Mouse (Mus musculus): ENCODE data around the gene Olfr560. TPM values are rescaled to one million over a fixed set of nuclear protein-coding genes. Genes with fewer than 3 reads are reported as not detected.

Olfr560 gene
- polyA plus RNA-seq, 1 experiment from 2014 or later, result not detected

Other genes starting within 250 kb of the Olfr560 start
- not detected in 2 replicates for gene Olfr547, start 224.6 kb downstream of the Olfr560 start, polyA plus RNA-seq (2014; fragmentation: Nextera tagmentation; extraction: Ambion mirVana)
- gene Olfr548-ps1, start 218.5 kb downstream of the Olfr560 start, polyA plus RNA-seq (2014; fragmentation: Nextera tagmentation; extraction: Ambion mirVana), result not detected in 2 replicates
- gene Olfr549, start 209.5 kb downstream of the Olfr560 start, polyA plus RNA-seq (2014; fragmentation: Nextera tagmentation; extraction: Ambion mirVana), result not detected in 2 replicates
- gene Trim21, start 193.9 kb downstream of the Olfr560 start, polyA plus RNA-seq (2014; fragmentation: Nextera tagmentation; extraction: Ambion mirVana), result 0.61 TPM in 1 of 2 replicates, not detected in the other
- gene Olfr550, start 187.9 kb downstream of the Olfr560 start, polyA plus RNA-seq (2014; fragmentation: Nextera tagmentation; extraction: Ambion mirVana), result not detected in 2 replicates
- not detected in 2 replicates for gene Olfr551, start 167.5 kb downstream of the Olfr560 start, polyA plus RNA-seq (2014; fragmentation: Nextera tagmentation; extraction: Ambion mirVana)
- gene Olfr552, start 161.6 kb downstream of the Olfr560 start, polyA plus RNA-seq (2014; fragmentation: Nextera tagmentation; extraction: Ambion mirVana), result not detected in 2 replicates
- gene Olfr553, start 141.1 kb downstream of the Olfr560 start, polyA plus RNA-seq (2014; fragmentation: Nextera tagmentation; extraction: Ambion mirVana), result not detected in 2 replicates
- not detected in 2 replicates for gene Olfr554, start 120.9 kb downstream of the Olfr560 start, polyA plus RNA-seq (2014; fragmentation: Nextera tagmentation; extraction: Ambion mirVana)
- not detected in 2 replicates for gene Olfr555, start 100.5 kb downstream of the Olfr560 start, polyA plus RNA-seq (2014; fragmentation: Nextera tagmentation; extraction: Ambion mirVana)
- not detected in 2 replicates for gene Olfr556, start 94.5 kb downstream of the Olfr560 start, polyA plus RNA-seq (2014; fragmentation: Nextera tagmentation; extraction: Ambion mirVana)
- 6.5 and 8.1 TPM in 2 replicates for gene Trim68, start 72.0 kb downstream of the Olfr560 start, polyA plus RNA-seq (2014; fragmentation: Nextera tagmentation; extraction: Ambion mirVana)
- gene Olfr557, start 63.5 kb downstream of the Olfr560 start, polyA plus RNA-seq (2014; fragmentation: Nextera tagmentation; extraction: Ambion mirVana), result not detected in 2 replicates
- not detected in 2 replicates for gene Olfr558, start 57.2 kb downstream of the Olfr560 start, polyA plus RNA-seq (2014; fragmentation: Nextera tagmentation; extraction: Ambion mirVana)
- gene Olfr33, start 40.3 kb downstream of the Olfr560 start, polyA plus RNA-seq (2014; fragmentation: Nextera tagmentation; extraction: Ambion mirVana), result not detected in 2 replicates
- gene Olfr559, start 31.9 kb downstream of the Olfr560 start, polyA plus RNA-seq (2014; fragmentation: Nextera tagmentation; extraction: Ambion mirVana), result not detected in 2 replicates
- not detected in 2 replicates for gene Olfr78, start 105 bp upstream of the Olfr560 start, polyA plus RNA-seq (2014; fragmentation: Nextera tagmentation; extraction: Ambion mirVana)
- gene Olfr561, start 11.9 kb upstream of the Olfr560 start, polyA plus RNA-seq (2014; fragmentation: Nextera tagmentation; extraction: Ambion mirVana), result not detected in 2 replicates
- gene Olfr564, start 44.1 kb upstream of the Olfr560 start, polyA plus RNA-seq (2014; fragmentation: Nextera tagmentation; extraction: Ambion mirVana), result not detected in 2 replicates
- gene Olfr566, start 99.4 kb upstream of the Olfr560 start, polyA plus RNA-seq (2014; fragmentation: Nextera tagmentation; extraction: Ambion mirVana), result not detected in 2 replicates
- gene Olfr568, start 117.8 kb upstream of the Olfr560 start, polyA plus RNA-seq (2014; fragmentation: Nextera tagmentation; extraction: Ambion mirVana), result not detected in 2 replicates
- not detected in 2 replicates for gene Olfr569, start 131.5 kb upstream of the Olfr560 start, polyA plus RNA-seq (2014; fragmentation: Nextera tagmentation; extraction: Ambion mirVana)
- not detected in 2 replicates for gene Olfr570, start 135.2 kb upstream of the Olfr560 start, polyA plus RNA-seq (2014; fragmentation: Nextera tagmentation; extraction: Ambion mirVana)
- not detected in 2 replicates for gene Olfr571, start 158.2 kb upstream of the Olfr560 start, polyA plus RNA-seq (2014; fragmentation: Nextera tagmentation; extraction: Ambion mirVana)
- not detected in 2 replicates for gene Olfr572, start 165.0 kb upstream of the Olfr560 start, polyA plus RNA-seq (2014; fragmentation: Nextera tagmentation; extraction: Ambion mirVana)
- gene Olfr573-ps1, start 183.2 kb upstream of the Olfr560 start, polyA plus RNA-seq (2014; fragmentation: Nextera tagmentation; extraction: Ambion mirVana), result not detected in 2 replicates
- not detected in 2 replicates for gene Olfr574, start 189.1 kb upstream of the Olfr560 start, polyA plus RNA-seq (2014; fragmentation: Nextera tagmentation; extraction: Ambion mirVana)
- gene Olfr575, start 199.4 kb upstream of the Olfr560 start, polyA plus RNA-seq (2014; fragmentation: Nextera tagmentation; extraction: Ambion mirVana), result not detected in 2 replicates
- gene Olfr576, start 203.3 kb upstream of the Olfr560 start, polyA plus RNA-seq (2014; fragmentation: Nextera tagmentation; extraction: Ambion mirVana), result not detected in 2 replicates
- not detected in 2 replicates for gene Olfr577, start 216.6 kb upstream of the Olfr560 start, polyA plus RNA-seq (2014; fragmentation: Nextera tagmentation; extraction: Ambion mirVana)
- gene Olfr578, start 230.0 kb upstream of the Olfr560 start, polyA plus RNA-seq (2014; fragmentation: Nextera tagmentation; extraction: Ambion mirVana), result not detected in 2 replicates